Mouse (Mus musculus): ENCODE results near the gene Pex11b. TPM values are rescaled to one million over a fixed set of nuclear protein-coding genes. Genes with fewer than 3 reads are reported as not detected.

The Pex11b gene
- polyA plus RNA-seq, 1 experiment from 2014 or later, result 44.7 TPM

GRCm38 (mm10) chr3:96666916-96667315, 31.7 kb downstream of the Pex11b start:
- WGBS, result 91% methylated on average over 5 of the region's 5 CpGs
- Histone ChIP-seq H3K27me3 (ENCODE audit: control insufficient read depth, insufficient read depth, low read length) (no peaks in the 10 kb centered on the region), H3K9ac (ENCODE audit: low read length) (no peak overlapping the region), H3K27ac (ENCODE audit: low read length) (no peak overlapping the region), H3K9me3 (replicated peaks; ENCODE audit: control insufficient read depth, low read length) (no peaks in the 10 kb centered on the region), H3K4me2 (ENCODE audit: low read depth, low read length) (no peak overlapping the region), H3K4me3 (ENCODE audit: low read length) (no peak overlapping the region), H3K36me3 (ENCODE audit: control insufficient read depth, insufficient read depth) (no peaks in the 10 kb centered on the region), H3K4me1 (ENCODE audit: control insufficient read depth, insufficient read depth, low read length) (peaks cover 13% of the 10 kb centered on the region)
- no peak for ATAC-seq (replicated peaks; ENCODE audit: extremely low read depth, insufficient read depth, low FRiP score)

DNA sequence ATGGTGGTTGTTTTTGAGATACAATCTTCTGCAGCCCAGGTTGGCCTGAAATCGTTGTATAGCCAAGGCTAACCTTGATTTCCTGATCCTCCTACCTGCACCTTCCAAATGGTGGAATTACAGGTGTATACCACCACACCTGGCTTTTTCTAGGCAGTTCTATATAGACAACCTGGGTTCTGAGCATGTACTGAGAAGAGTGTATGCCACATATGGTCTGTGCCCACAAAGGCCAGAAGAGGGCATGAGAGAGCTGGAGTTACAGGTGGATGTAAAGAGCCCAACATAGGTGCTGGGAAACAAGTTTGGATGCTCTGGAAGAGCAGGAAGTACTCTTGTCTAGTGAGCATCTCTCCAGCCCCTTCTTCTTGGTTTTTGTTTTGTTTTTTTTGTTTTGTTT, 32.1 kb downstream of the Pex11b start:
- H3K4me2 ChIP-seq (ENCODE audit: low read depth, low read length), result no peak overlapping the region
- 27% methylated on average over 1 of the region's 1 CpGs for WGBS
- no peak overlapping the region for H3K9ac ChIP-seq (ENCODE audit: low read length)
- no peaks in the 10 kb centered on the region for H3K36me3 ChIP-seq (ENCODE audit: control insufficient read depth, insufficient read depth)
- no peaks in the 10 kb centered on the region for H3K9me3 ChIP-seq (replicated peaks; ENCODE audit: control insufficient read depth, low read length)
- ATAC-seq (replicated peaks; ENCODE audit: extremely low read depth, insufficient read depth, low FRiP score), result no peak
- no peak overlapping the region for H3K4me3 ChIP-seq (ENCODE audit: low read length)
- no peaks in the 10 kb centered on the region for H3K27me3 ChIP-seq (ENCODE audit: control insufficient read depth, insufficient read depth, low read length)
- peaks cover 13% of the 10 kb centered on the region for H3K4me1 ChIP-seq (ENCODE audit: control insufficient read depth, insufficient read depth, low read length)
- H3K27ac ChIP-seq (ENCODE audit: low read length), result no peak overlapping the region

DNA sequence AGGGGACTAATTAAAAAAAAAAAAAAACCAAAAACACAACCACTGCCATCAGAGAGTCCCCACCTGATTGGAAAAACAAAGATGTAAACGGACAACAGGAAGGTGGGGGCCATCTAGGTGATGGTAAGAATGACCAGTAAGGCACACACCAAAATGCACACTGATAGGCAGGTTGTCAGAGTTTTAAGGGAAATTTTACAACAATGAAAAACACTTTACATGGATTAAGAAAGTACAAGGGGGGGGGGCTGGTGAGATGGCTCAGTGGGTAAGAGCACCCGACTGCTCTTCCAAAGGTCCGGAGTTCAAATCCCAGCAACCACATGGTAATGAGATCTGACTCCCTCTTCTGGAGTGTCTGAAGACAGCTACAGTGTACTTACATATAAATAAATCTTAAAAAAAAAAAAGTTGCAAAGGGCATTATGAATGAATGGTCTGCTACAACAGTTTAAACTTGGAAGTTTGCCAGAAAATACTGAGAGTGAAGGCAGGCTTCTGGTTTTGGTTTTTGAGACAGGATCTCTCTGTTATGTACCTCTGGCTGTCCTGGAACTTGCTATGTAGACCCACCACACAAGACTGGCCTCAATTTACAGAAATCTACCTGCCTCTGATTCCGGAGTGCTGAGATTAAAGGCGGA, 33.4 kb downstream of the Pex11b start:
- no peak overlapping the region for H3K27ac ChIP-seq (ENCODE audit: low read length)
- H3K9ac ChIP-seq (ENCODE audit: low read length), result no peak overlapping the region
- ATAC-seq (replicated peaks; ENCODE audit: extremely low read depth, insufficient read depth, low FRiP score), result no peak
- no peaks in the 10 kb centered on the region for H3K27me3 ChIP-seq (ENCODE audit: control insufficient read depth, insufficient read depth, low read length)
- no peak overlapping the region for H3K4me2 ChIP-seq (ENCODE audit: low read depth, low read length)
- H3K36me3 ChIP-seq (ENCODE audit: control insufficient read depth, insufficient read depth), result no peaks in the 10 kb centered on the region
- WGBS, result 88% methylated on average over 5 of the region's 5 CpGs
- H3K4me3 ChIP-seq (ENCODE audit: low read length), result no peak overlapping the region
- peaks cover 11% of the 10 kb centered on the region for H3K4me1 ChIP-seq (ENCODE audit: control insufficient read depth, insufficient read depth, low read length)
- H3K9me3 ChIP-seq (replicated peaks; ENCODE audit: control insufficient read depth, low read length), result no peaks in the 10 kb centered on the region

GRCm38 (mm10) chr3:96669727-96670468, 34.7 kb downstream of the Pex11b start, which contains the start of gene Ankrd35:
Gene Ankrd35 (plus strand): TSS chr3:96670131.
- 6% methylated on average over 35 of the region's 35 CpGs for WGBS
- H3K4me1 ChIP-seq (ENCODE audit: control insufficient read depth, insufficient read depth, low read length), result peaks cover 4% of the 10 kb centered on the region
- H3K36me3 ChIP-seq (ENCODE audit: control insufficient read depth, insufficient read depth), result no peaks in the 10 kb centered on the region
- no peak within 1 kb of the TSS for H3K27ac ChIP-seq (ENCODE audit: low read length)
- ATAC-seq (replicated peaks; ENCODE audit: extremely low read depth, insufficient read depth, low FRiP score), result peak; percentile 95
- H3K27me3 ChIP-seq (ENCODE audit: control insufficient read depth, insufficient read depth, low read length), result no peaks in the 10 kb centered on the region
- H3K4me2 ChIP-seq (ENCODE audit: low read depth, low read length), result peak within 1 kb of the TSS; percentile 78
- peak within 1 kb of the TSS; percentile 52 for H3K4me3 ChIP-seq (ENCODE audit: low read length)
- H3K9me3 ChIP-seq (replicated peaks; ENCODE audit: control insufficient read depth, low read length), result no peaks in the 10 kb centered on the region
- peak within 1 kb of the TSS; percentile 35 for H3K9ac ChIP-seq (ENCODE audit: low read length)

- H3K9ac ChIP-seq (ENCODE audit: low read length), result no peak overlapping the region
- no peaks in the 10 kb centered on the region for H3K36me3 ChIP-seq (ENCODE audit: control insufficient read depth, insufficient read depth)
- H3K27ac ChIP-seq (ENCODE audit: low read length), result no peak overlapping the region
- no peaks in the 10 kb centered on the region for H3K27me3 ChIP-seq (ENCODE audit: control insufficient read depth, insufficient read depth, low read length)
- 91% methylated on average over 5 of the region's 5 CpGs for WGBS
- H3K4me3 ChIP-seq (ENCODE audit: low read length), result no peak overlapping the region
- no peak overlapping the region for H3K4me2 ChIP-seq (ENCODE audit: low read depth, low read length)
- H3K9me3 ChIP-seq (replicated peaks; ENCODE audit: control insufficient read depth, low read length), result no peaks in the 10 kb centered on the region
- no peak for ATAC-seq (replicated peaks; ENCODE audit: extremely low read depth, insufficient read depth, low FRiP score)
- H3K4me1 ChIP-seq (ENCODE audit: control insufficient read depth, insufficient read depth, low read length), result peaks cover 4% of the 10 kb centered on the region
Measured at GRCm38 (mm10) chr3:96671519-96671918, 36.3 kb downstream of the Pex11b start.

GRCm38 (mm10) chr3:96673514-96673913, 38.3 kb downstream of the Pex11b start:
- Histone ChIP-seq H3K36me3 (ENCODE audit: control insufficient read depth, insufficient read depth) (no peaks in the 10 kb centered on the region), H3K4me1 (ENCODE audit: control insufficient read depth, insufficient read depth, low read length) (peaks cover 4% of the 10 kb centered on the region), H3K4me2 (ENCODE audit: low read depth, low read length) (no peak overlapping the region), H3K9ac (ENCODE audit: low read length) (no peak overlapping the region), H3K9me3 (replicated peaks; ENCODE audit: control insufficient read depth, low read length) (no peaks in the 10 kb centered on the region), H3K27ac (ENCODE audit: low read length) (no peak overlapping the region), H3K27me3 (ENCODE audit: control insufficient read depth, insufficient read depth, low read length) (0 out of 2 replicates have a peak, but pooled peaks cover 5% of the 10 kb centered on the region), H3K4me3 (ENCODE audit: low read length) (no peak overlapping the region)
- 64% methylated on average over 4 of the region's 4 CpGs for WGBS
- ATAC-seq (replicated peaks; ENCODE audit: extremely low read depth, insufficient read depth, low FRiP score), result no peak

GRCm38 (mm10) chr3:96674442-96674841, 39.3 kb downstream of the Pex11b start:
- Histone ChIP-seq H3K9ac (ENCODE audit: low read length) (no peak overlapping the region), H3K27ac (ENCODE audit: low read length) (no peak overlapping the region), H3K27me3 (ENCODE audit: control insufficient read depth, insufficient read depth, low read length) (0 out of 2 replicates have a peak, but pooled peaks cover 5% of the 10 kb centered on the region), H3K4me2 (ENCODE audit: low read depth, low read length) (no peak overlapping the region), H3K4me1 (ENCODE audit: control insufficient read depth, insufficient read depth, low read length) (peaks cover 4% of the 10 kb centered on the region), H3K4me3 (ENCODE audit: low read length) (no peak overlapping the region), H3K36me3 (ENCODE audit: control insufficient read depth, insufficient read depth) (no peaks in the 10 kb centered on the region), H3K9me3 (replicated peaks; ENCODE audit: control insufficient read depth, low read length) (no peaks in the 10 kb centered on the region)
- WGBS, result 62% methylated on average over 8 of the region's 8 CpGs
- ATAC-seq (replicated peaks; ENCODE audit: extremely low read depth, insufficient read depth, low FRiP score), result no peak

DNA sequence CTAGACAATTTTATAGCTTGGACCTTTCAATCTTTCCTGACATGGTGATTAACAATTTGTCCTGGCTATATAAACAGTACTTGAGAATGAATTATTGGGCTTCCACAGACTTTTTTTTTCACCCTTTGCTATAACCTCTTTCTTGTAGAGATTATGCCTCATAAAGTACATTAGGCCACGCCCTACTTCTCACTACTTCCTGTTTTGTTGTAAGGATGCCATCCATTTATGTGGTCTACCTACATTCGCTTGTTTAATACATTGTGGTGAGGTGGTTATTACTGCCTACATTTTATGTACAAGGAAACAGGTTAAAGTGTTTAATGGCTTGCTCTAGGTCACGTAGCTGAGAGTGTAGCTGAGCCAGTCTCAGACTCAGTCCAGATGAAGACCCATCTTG, 40.0 kb downstream of the Pex11b start:
- Histone ChIP-seq H3K27ac (ENCODE audit: low read length) (no peak overlapping the region), H3K4me3 (ENCODE audit: low read length) (no peak overlapping the region), H3K27me3 (ENCODE audit: control insufficient read depth, insufficient read depth, low read length) (0 out of 2 replicates have a peak, but pooled peaks cover 5% of the 10 kb centered on the region), H3K36me3 (ENCODE audit: control insufficient read depth, insufficient read depth) (no peaks in the 10 kb centered on the region), H3K9me3 (replicated peaks; ENCODE audit: control insufficient read depth, low read length) (no peaks in the 10 kb centered on the region), H3K9ac (ENCODE audit: low read length) (no peak overlapping the region), H3K4me2 (ENCODE audit: low read depth, low read length) (no peak overlapping the region), H3K4me1 (ENCODE audit: control insufficient read depth, insufficient read depth, low read length) (peaks cover 4% of the 10 kb centered on the region)
- WGBS, result 83% methylated on average over 3 of the region's 3 CpGs
- no peak for ATAC-seq (replicated peaks; ENCODE audit: extremely low read depth, insufficient read depth, low FRiP score)

DNA sequence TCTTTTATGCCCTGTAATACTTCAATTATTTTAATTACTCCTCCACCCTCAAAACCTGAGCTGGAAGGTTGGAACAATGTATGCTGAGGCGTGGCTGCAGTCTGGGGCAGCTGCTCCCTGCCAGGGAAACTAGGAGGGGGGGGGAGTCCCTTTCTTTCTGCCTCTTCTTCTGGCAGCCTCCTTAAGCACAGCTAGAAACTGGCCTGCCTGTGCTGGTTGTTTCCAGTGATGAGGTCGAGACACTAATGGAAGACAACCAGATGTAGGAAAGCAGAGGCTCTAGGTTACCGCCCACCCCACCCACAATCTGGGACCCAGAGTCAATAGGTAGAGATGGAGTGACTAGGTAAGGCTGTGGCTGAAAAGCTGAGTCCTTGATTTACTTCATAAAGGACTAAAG, 40.5 kb downstream of the Pex11b start:
- WGBS, result 64% methylated on average over 3 of the region's 3 CpGs
- no peak for ATAC-seq (replicated peaks; ENCODE audit: extremely low read depth, insufficient read depth, low FRiP score)
- Histone ChIP-seq H3K27me3 (ENCODE audit: control insufficient read depth, insufficient read depth, low read length) (0 out of 2 replicates have a peak, but pooled peaks cover 5% of the 10 kb centered on the region), H3K36me3 (ENCODE audit: control insufficient read depth, insufficient read depth) (no peaks in the 10 kb centered on the region), H3K27ac (ENCODE audit: low read length) (no peak overlapping the region), H3K4me3 (ENCODE audit: low read length) (no peak overlapping the region), H3K9ac (ENCODE audit: low read length) (no peak overlapping the region), H3K9me3 (replicated peaks; ENCODE audit: control insufficient read depth, low read length) (no peaks in the 10 kb centered on the region), H3K4me2 (ENCODE audit: low read depth, low read length) (no peak overlapping the region), H3K4me1 (ENCODE audit: control insufficient read depth, insufficient read depth, low read length) (peaks cover under 1% of the 10 kb centered on the region; the same call in 1 of the 2 replicates)

All from heart, embryonic 16.5 days (tissue).